Mouse (Mus musculus): Measurements from ENCODE around the gene Wfdc1.

Gene Wfdc1

GRCm38 (mm10) chr8:119666219-119666951 lies at the start of gene Wfdc1:
Gene Wfdc1 (plus strand): TSS chr8:119666365.
- no peak for DNase-seq (ENCODE audit: low read depth)

GRCm38 (mm10) chr8:119616811-119617210 lies 49.4 kb upstream of the Wfdc1 start:
- DNase-seq (ENCODE audit: low read depth) = no peak

GRCm38 (mm10) chr8:119617586-119617985 lies 48.6 kb upstream of the Wfdc1 start:
- DNase-seq (ENCODE audit: low read depth) = no peak

GRCm38 (mm10) chr8:119618887-119619286 lies 47.3 kb upstream of the Wfdc1 start:
- DNase-seq (ENCODE audit: low read depth) = no peak

GRCm38 (mm10) chr8:119620116-119620840 lies 45.9 kb upstream of the Wfdc1 start:
- no peak for DNase-seq (ENCODE audit: low read depth)

- DNase-seq (ENCODE audit: low read depth) = no peak
Measured at GRCm38 (mm10) chr8:119620848-119621465, 45.2 kb upstream of the Wfdc1 start.

GRCm38 (mm10) chr8:119622555-119622954 lies 43.6 kb upstream of the Wfdc1 start:
- no peak for DNase-seq (ENCODE audit: low read depth)

GRCm38 (mm10) chr8:119623061-119623460 lies 43.1 kb upstream of the Wfdc1 start:
- no peak for DNase-seq (ENCODE audit: low read depth)

GRCm38 (mm10) chr8:119623744-119624143 lies 42.4 kb upstream of the Wfdc1 start:
- no peak for DNase-seq (ENCODE audit: low read depth)

- DNase-seq (ENCODE audit: low read depth) = no peak
Measured at GRCm38 (mm10) chr8:119624916-119625315, 41.2 kb upstream of the Wfdc1 start.

- DNase-seq (ENCODE audit: low read depth) = no peak
Measured at GRCm38 (mm10) chr8:119625788-119626187, 40.4 kb upstream of the Wfdc1 start.

GRCm38 (mm10) chr8:119627199-119627598 lies 39.0 kb upstream of the Wfdc1 start:
- no peak for DNase-seq (ENCODE audit: low read depth)

- no peak for DNase-seq (ENCODE audit: low read depth)
Measured at GRCm38 (mm10) chr8:119627613-119628359, 38.4 kb upstream of the Wfdc1 start.

- no peak for DNase-seq (ENCODE audit: low read depth)
Measured at GRCm38 (mm10) chr8:119630841-119631240, 35.3 kb upstream of the Wfdc1 start.

- DNase-seq (ENCODE audit: low read depth) = no peak
Measured at GRCm38 (mm10) chr8:119632246-119632645, 33.9 kb upstream of the Wfdc1 start.

GRCm38 (mm10) chr8:119632909-119633308 lies 33.3 kb upstream of the Wfdc1 start:
- DNase-seq (ENCODE audit: low read depth) = no peak

- DNase-seq (ENCODE audit: low read depth) = no peak
Measured at GRCm38 (mm10) chr8:119634616-119635336, 31.4 kb upstream of the Wfdc1 start.

GRCm38 (mm10) chr8:119635378-119635777 lies 30.8 kb upstream of the Wfdc1 start, which contains the start of gene Kcng4:
Gene Kcng4 (minus strand): TSS chr8:119635680.
- no peak for DNase-seq (ENCODE audit: low read depth)

- DNase-seq (ENCODE audit: low read depth) = no peak
Measured at GRCm38 (mm10) chr8:119635958-119636357, 30.2 kb upstream of the Wfdc1 start.

- no peak for DNase-seq (ENCODE audit: low read depth)
Measured at GRCm38 (mm10) chr8:119636766-119637165, 29.4 kb upstream of the Wfdc1 start.

- DNase-seq (ENCODE audit: low read depth) = no peak
Measured at GRCm38 (mm10) chr8:119637381-119637780, 28.8 kb upstream of the Wfdc1 start.

- no peak for DNase-seq (ENCODE audit: low read depth)
Measured at GRCm38 (mm10) chr8:119638261-119638660, 27.9 kb upstream of the Wfdc1 start.
